Mouse (Mus musculus) brain, adult 2 months (tissue): Measurements from ENCODE around the gene Lgals3.
"Not testable (repeated sequence)": the region's sequence is repeated elsewhere in the genome, so short reads cannot be mapped to it uniquely, and the experiment has no call there.

Experiments
- DNase-seq: peaks from one replicate; pipeline ENCODE4 v3.0.0; 2011; ENCODE audit warnings: low read depth, low spot score

Lgals3 gene

GRCm38 (mm10) chr14:47367461-47367860 lies at the start of gene Lgals3:
Gene Lgals3 (plus strand): TSS chr14:47367751.
- DNase-seq: peak; percentile 88

GRCm38 (mm10) chr14:47319362-47319761 lies 48.2 kb upstream of the Lgals3 start:
- DNase-seq: no peak

- DNase-seq: not testable (repeated sequence)
Measured at GRCm38 (mm10) chr14:47321581-47321980, 46.0 kb upstream of the Lgals3 start.

- DNase-seq: peak; percentile 52
Measured at GRCm38 (mm10) chr14:47325965-47326761, 41.4 kb upstream of the Lgals3 start.

GRCm38 (mm10) chr14:47327347-47327746 lies 40.2 kb upstream of the Lgals3 start:
- no peak for DNase-seq

GRCm38 (mm10) chr14:47331920-47332319 lies 35.6 kb upstream of the Lgals3 start:
- no peak for DNase-seq

GRCm38 (mm10) chr14:47334819-47335218 lies 32.7 kb upstream of the Lgals3 start:
- peak; percentile 79 for DNase-seq

- no peak for DNase-seq
Measured at GRCm38 (mm10) chr14:47335300-47335699, 32.3 kb upstream of the Lgals3 start.

- DNase-seq: no peak
Measured at GRCm38 (mm10) chr14:47340231-47340925, 27.2 kb upstream of the Lgals3 start.

- peak; percentile 85 for DNase-seq
Measured at GRCm38 (mm10) chr14:47341811-47342291, 25.7 kb upstream of the Lgals3 start.

GRCm38 (mm10) chr14:47346715-47347114 lies 20.8 kb upstream of the Lgals3 start:
- DNase-seq: no peak

- peak; percentile 42 for DNase-seq
Measured at GRCm38 (mm10) chr14:47350974-47351373, 16.6 kb upstream of the Lgals3 start.

GRCm38 (mm10) chr14:47352272-47352671 lies 15.3 kb upstream of the Lgals3 start:
- no peak for DNase-seq

GRCm38 (mm10) chr14:47353240-47353639 lies 14.3 kb upstream of the Lgals3 start:
- DNase-seq: peak; percentile 33

GRCm38 (mm10) chr14:47354111-47354577 lies 13.4 kb upstream of the Lgals3 start:
- peak; percentile 44 for DNase-seq

- DNase-seq: no peak
Measured at GRCm38 (mm10) chr14:47354948-47355347, 12.6 kb upstream of the Lgals3 start.

GRCm38 (mm10) chr14:47356622-47357021 lies 10.9 kb upstream of the Lgals3 start:
- DNase-seq: no peak

GRCm38 (mm10) chr14:47359610-47360009 lies 7.9 kb upstream of the Lgals3 start:
- DNase-seq: peak; percentile 15

GRCm38 (mm10) chr14:47361418-47361817 lies 6.1 kb upstream of the Lgals3 start:
- DNase-seq: no peak

- no peak for DNase-seq
Measured at GRCm38 (mm10) chr14:47361899-47362298, 5.7 kb upstream of the Lgals3 start.

- DNase-seq: no peak
Measured at GRCm38 (mm10) chr14:47364742-47365449, 2.7 kb upstream of the Lgals3 start.

- DNase-seq: peak; percentile 74
Measured at GRCm38 (mm10) chr14:47366881-47367321, 650 bp upstream of the Lgals3 start.
